Mouse (Mus musculus) forelimb bud, embryonic 11.5 days (tissue): Measurements from ENCODE around the gene Ddx39b.

Experiments used
- DNase-seq: peaks from one replicate; pipeline ENCODE4 v3.0.0-alpha.2; 2012; ENCODE audit warnings: low read depth, low spot score

Gene Ddx39b

GRCm38 (mm10) chr17:35241305-35242014 lies at the start of gene Ddx39b:
TSS of gene Ddx39b (plus strand) at chr17:35241746.
- DNase-seq, result peak; percentile 96

- DNase-seq, result no peak
These were observed 48.6 kb upstream of the Ddx39b start for GRCm38 (mm10) chr17:35192924-35193323.

GRCm38 (mm10) chr17:35193881-35194843 lies 47.4 kb upstream of the Ddx39b start, which contains the start of gene Ltb:
TSS of gene Ltb (plus strand) at chr17:35194439.
- DNase-seq, result no peak

GRCm38 (mm10) chr17:35194844-35195630 lies 46.5 kb upstream of the Ddx39b start:
- DNase-seq, result no peak

GRCm38 (mm10) chr17:35195631-35196320 lies 45.8 kb upstream of the Ddx39b start:
- DNase-seq, result peak; percentile 69

- no peak for DNase-seq
These were observed 45.3 kb upstream of the Ddx39b start for GRCm38 (mm10) chr17:35196321-35196641.

- no peak for DNase-seq
These were observed 44.4 kb upstream of the Ddx39b start for GRCm38 (mm10) chr17:35197126-35197525.

- DNase-seq, result no peak
These were observed 43.5 kb upstream of the Ddx39b start for GRCm38 (mm10) chr17:35198029-35198428.

GRCm38 (mm10) chr17:35198946-35199345 lies 42.6 kb upstream of the Ddx39b start:
- DNase-seq, result no peak

- DNase-seq, result no peak
These were observed 41.1 kb upstream of the Ddx39b start for GRCm38 (mm10) chr17:35200398-35200797.

GRCm38 (mm10) chr17:35201128-35201527 lies 40.4 kb upstream of the Ddx39b start:
- no peak for DNase-seq

GRCm38 (mm10) chr17:35201787-35202186 lies 39.8 kb upstream of the Ddx39b start, which contains the start of gene Tnf:
TSS of gene Tnf (minus strand) at chr17:35202007.
- DNase-seq, result no peak

- no peak for DNase-seq
These were observed 39.1 kb upstream of the Ddx39b start for GRCm38 (mm10) chr17:35202442-35202841.

- DNase-seq, result no peak
These were observed 36.8 kb upstream of the Ddx39b start, which contains the start of gene Lta for GRCm38 (mm10) chr17:35204494-35205379. TSS of gene Lta (minus strand) at chr17:35205351.

GRCm38 (mm10) chr17:35205380-35205769 lies 36.2 kb upstream of the Ddx39b start:
- no peak for DNase-seq

- no peak for DNase-seq
These were observed 31.6 kb upstream of the Ddx39b start for GRCm38 (mm10) chr17:35209785-35210535.

- no peak for DNase-seq
These were observed 31.0 kb upstream of the Ddx39b start for GRCm38 (mm10) chr17:35210593-35210992.

- DNase-seq, result no peak
These were observed 28.5 kb upstream of the Ddx39b start for GRCm38 (mm10) chr17:35213071-35213470.

- DNase-seq, result no peak
These were observed 22.9 kb upstream of the Ddx39b start for GRCm38 (mm10) chr17:35218516-35219193.
